Mouse (Mus musculus) forelimb bud, embryonic 11.5 days (tissue): ENCODE results near the gene Katna1.
A peak's percentile ranks its signal among the peaks of the same experiment; 100 is the strongest.
"Not testable (repeated sequence)": the region's sequence is repeated elsewhere in the genome, so short reads cannot be mapped to it uniquely, and the experiment has no call there.

Experiments used
- DNase-seq: peaks from one replicate; pipeline ENCODE4 v3.0.0-alpha.2; 2012; ENCODE audit warnings: low read depth, low spot score

Gene Katna1

GRCm38 (mm10) chr10:7725751-7726500, at the start of gene Katna1:
Gene Katna1, plus strand, starts transcription at chr10:7726000.
- peak; percentile 95 for DNase-seq

GRCm38 (mm10) chr10:7680731-7681301, 45.0 kb upstream of the Katna1 start, which contains the start of the genes Pcmt1 and Lats1:
Gene Pcmt1, minus strand, starts transcription at chr10:7681136.
Gene Lats1, plus strand, starts transcription at chr10:7681214.
- peak; percentile 60 for DNase-seq

GRCm38 (mm10) chr10:7681343-7682025, 44.3 kb upstream of the Katna1 start:
- DNase-seq, result peak; percentile 55

- DNase-seq, result no peak
These were observed 43.6 kb upstream of the Katna1 start for GRCm38 (mm10) chr10:7682249-7682648.

DNA sequence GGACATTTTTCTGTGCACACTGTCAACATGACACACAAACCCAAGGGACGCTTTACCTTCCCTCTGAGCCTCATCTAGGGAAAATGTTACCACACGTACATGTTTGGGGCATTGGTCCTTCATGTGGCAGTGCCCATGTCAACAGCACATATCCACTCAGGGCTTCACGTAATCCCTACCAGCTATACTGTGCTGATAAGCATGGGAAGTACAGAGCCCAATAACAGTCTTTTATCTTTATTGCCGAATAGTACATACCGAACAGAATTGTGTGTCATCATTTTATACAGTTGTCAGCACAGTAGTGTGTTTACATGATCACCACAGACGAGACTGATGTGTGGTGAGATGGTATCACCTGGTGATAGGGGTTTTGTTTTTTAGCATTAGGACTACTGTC, 38.9 kb upstream of the Katna1 start:
- no peak for DNase-seq

DNA sequence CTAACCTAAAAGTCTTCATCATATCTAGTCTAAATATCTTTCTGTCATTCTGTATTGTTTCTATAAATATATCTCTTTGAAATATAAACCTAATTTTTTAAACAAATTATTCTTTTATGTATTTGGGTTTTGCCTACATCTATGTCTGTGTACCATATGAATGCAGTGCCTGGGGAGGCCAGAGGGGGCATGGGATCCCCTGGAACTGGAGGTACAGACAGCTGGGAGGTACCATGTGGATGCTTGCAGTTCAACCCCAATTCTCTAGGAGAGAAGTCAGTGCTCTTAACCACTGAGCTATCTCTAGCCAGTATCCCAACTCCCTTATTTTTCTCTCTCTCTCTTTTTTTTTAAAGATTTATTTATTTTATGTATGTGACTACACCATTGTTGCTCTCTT, 30.5 kb upstream of the Katna1 start:
- DNase-seq, result no peak

GRCm38 (mm10) chr10:7700120-7700519, 25.7 kb upstream of the Katna1 start:
- DNase-seq, result no peak

GRCm38 (mm10) chr10:7702586-7702985, 23.2 kb upstream of the Katna1 start:
- DNase-seq, result no peak

DNA sequence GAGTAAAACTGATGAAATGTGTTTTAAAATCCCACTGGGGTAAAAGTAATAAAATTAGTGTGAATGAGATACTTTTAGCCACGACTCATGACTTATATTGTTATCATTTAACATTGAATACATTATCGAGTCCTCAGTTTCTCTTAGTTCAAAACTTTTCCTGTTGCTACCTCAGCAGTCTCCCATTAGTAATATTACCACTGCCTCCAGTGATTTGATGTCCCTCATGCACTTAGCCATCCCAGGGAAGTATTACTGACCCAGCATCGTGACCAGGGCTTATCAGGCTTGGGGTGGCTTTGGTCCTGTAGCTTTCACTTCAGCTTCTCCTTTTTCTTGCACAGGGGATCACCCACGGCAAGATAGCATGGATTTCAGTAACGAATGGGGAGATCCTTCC, 15.7 kb upstream of the Katna1 start:
- DNase-seq, result no peak

DNA sequence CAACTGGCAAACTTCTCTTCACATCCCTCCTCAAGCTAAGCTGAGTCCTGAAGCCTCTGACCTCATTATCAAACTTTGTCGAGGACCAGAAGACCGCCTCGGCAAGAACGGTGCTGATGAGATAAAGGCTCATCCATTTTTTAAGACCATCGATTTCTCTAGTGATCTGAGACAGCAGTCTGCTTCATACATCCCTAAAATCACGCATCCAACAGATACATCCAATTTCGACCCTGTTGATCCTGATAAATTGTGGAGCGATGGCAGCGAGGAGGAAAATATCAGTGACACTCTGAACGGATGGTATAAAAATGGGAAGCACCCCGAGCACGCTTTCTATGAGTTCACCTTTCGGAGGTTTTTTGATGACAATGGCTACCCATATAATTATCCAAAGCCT, 13.3 kb upstream of the Katna1 start:
- DNase-seq, result no peak

DNA sequence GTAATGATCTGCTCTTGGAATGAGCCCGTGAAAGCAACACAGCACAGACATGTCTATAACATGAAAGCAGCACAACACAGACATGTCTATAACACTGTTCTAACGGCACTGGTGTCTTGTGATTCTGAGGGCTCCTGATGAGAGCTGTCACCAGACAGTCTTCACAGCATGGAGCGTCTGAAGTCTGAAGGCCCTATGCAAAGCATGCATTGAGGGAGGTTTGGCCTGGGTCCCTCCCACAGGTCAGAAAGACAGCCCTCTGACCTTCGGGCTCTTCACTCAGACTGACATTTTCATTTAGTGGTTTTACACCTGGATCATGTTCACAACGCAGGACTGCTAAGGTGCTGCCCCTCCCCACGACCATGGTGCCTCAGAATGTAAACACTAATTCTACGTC, 10.7 kb upstream of the Katna1 start:
- DNase-seq, result no peak

- DNase-seq, result no peak
These were observed 657 bp downstream of the Katna1 start for GRCm38 (mm10) chr10:7726501-7726812.

DNA sequence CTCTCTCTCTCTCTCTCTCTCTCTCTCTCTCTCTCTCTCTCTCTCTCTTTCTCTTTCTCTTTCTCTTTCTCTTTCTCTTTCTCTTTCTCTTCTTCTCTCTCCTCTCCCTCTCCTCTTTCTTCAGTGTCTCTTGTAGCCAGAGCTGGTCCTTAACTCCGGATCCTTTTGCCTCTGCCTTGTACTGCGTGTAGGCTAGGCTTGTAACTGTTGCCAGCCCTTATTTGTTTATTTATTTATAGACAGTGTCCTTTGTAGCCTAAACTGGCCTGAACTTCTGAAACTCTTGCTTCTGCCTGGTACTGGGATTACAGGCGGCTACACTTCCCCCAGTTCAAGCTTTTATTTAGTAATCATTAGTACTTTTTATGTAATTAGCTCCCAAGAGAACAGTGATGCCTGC, 1.2 kb downstream of the Katna1 start:
- DNase-seq, result no peak

DNA sequence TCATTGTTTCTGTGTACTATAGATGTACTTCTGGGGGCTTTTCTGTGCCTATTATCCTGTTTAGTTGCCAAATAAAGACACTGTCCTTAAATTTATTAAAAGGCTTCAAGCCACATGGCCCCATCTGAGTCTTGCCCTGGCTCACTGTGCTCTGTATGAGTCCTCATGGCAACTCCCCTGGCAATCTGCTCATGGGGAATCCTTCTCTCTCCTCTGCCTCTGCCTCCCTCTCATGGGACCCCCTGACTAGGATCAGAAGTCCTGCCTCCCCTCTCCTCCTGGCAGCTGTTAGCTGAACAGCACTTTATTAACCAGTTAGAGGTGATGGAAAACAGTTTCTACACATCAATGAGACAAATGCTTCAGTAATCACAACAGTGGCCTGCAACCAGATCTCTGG, 5.8 kb downstream of the Katna1 start:
- DNase-seq, result no peak

- DNase-seq, result no peak
These were observed 11.3 kb downstream of the Katna1 start for GRCm38 (mm10) chr10:7737122-7737521.

GRCm38 (mm10) chr10:7737914-7738313, 12.1 kb downstream of the Katna1 start:
- DNase-seq, result no peak

DNA sequence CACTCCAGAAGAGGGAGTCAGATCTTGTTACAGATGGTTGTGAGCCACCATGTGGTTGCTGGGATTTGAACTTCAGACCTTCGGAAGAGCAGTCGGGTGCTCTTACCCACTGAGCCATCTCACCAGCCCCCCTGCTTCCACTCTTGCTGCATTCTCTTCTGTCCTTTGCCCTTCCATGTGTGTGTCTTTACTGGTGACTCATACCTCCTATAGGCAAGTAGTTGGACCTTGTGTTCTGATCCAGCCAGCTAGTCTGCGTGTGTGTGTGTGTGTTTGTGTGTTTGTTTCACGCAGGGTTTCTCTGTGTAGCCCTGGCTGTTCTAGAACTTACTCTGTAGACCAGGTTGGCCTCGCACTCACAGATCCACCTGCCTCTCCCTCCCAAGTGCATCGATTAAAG, 19.7 kb downstream of the Katna1 start:
- not testable (repeated sequence) for DNase-seq

DNA sequence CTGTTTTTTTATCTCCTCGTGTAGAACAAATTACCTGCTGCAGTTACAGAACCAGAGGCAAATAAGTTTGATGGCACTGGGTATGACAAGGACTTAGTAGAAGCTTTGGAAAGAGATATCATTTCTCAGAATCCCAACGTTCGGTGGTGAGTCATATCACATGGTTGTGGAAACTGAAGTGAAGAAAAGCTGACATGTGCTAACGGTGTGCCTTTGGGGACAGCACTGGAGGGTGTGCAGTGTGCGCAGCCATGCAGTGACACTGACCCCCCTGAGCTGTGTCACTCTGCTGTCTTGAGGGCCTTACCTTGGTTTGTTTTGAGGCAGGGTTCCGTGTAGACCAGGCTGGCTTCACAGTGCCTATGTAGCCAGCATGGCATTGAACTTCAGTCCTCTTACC, 23.0 kb downstream of the Katna1 start:
- no peak for DNase-seq

GRCm38 (mm10) chr10:7757544-7757943, 31.7 kb downstream of the Katna1 start:
- no peak for DNase-seq

DNA sequence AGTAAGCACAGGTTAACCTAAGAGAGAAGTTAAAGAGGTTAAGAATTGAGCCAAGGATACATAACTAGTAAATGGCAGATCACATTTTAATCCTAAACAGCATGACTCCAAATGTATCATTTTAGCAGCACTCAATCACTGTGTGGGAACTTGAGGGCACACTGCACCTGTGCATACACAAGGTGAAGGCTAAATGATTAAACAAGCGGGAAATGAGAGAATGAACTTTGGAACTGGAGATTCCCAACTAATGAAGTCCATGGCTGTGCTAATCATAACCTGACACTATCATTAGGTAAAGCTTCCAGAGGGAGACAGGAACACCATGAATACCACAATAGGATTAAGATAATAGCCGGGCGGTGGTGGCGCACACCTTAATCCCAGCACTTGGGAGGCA, 46.5 kb downstream of the Katna1 start:
- no peak for DNase-seq

GRCm38 (mm10) chr10:7772769-7773168, 47.0 kb downstream of the Katna1 start:
- DNase-seq, result no peak

DNA sequence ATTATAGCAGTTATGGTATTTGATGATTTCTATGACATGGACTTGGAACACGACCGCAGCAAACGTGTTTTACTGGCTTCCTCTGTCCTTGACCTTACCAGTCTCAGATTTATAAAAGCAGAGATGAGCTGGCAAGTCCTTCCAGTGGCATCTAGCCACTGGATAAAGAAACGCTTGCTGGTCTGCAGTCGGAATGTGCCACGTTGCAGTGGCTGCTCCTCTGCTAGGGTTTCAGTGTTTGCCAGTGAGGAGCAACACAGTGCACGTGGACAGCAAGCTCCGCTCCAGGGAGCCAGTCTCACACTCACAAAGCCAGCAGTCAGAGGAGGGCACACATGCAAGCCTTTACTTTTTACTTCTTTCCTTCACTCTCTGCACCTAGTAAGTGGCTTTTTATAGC, 49.6 kb downstream of the Katna1 start:
- no peak for DNase-seq

DNA sequence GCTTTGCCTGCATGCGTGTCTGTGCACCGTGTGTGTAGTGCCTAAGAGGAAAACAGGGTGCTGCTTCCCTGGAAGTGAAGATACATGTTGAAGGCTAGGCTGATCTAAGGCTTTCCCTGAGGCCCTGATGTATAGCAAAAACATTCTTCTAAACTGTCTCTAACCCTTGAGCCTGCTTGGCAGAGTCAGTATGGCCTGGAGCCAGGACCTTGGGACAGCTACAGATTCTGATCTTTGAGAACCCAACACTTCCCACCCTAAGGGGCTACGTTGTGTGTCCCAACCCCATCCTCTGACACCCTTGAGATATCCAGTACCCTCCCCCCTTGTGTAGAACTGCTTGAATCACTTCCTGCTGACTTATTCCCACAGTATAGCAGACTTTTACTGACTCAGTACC, 52.6 kb downstream of the Katna1 start:
- DNase-seq, result no peak
